Mouse (Mus musculus) liver, postnatal 0 days (tissue): Measurements from ENCODE around the gene Hacd2.

ENCODE experiments used
- CTCF ChIP-seq: sonication (generic); IDR thresholded peaks from 2 replicates; pipeline ENCODE4 v1.5.1; 2016; ENCODE audit warnings: antibody characterized with exemption, low read depth
- EP300 ChIP-seq: IDR thresholded peaks from 2 replicates; pipeline ENCODE4 v1.6.1; 2016; ENCODE audit warnings: antibody characterized with exemption, low read depth, mild to moderate bottlenecking

GRCm38 (mm10) chr16:35040154-35040553 is 17.9 kb downstream of the Hacd2 start:
- no peak for TF ChIP-seq EP300
- TF ChIP-seq CTCF: no peak
